In genomic region chr17:34672246-34672792, GRCm38 (mm10) we compare ENCODE assay signal across 8 mouse cellular contexts. TPM values are rescaled to one million over a fixed set of nuclear protein-coding genes. Genes with fewer than 3 reads are reported as not detected.
DNase-seq lines count a peak whose midpoint lies in the region; ATAC-seq lines count a peak whose summit lies in the region.

No protein-coding gene starts in this region.

- H3K9me3 ChIP-seq in megakaryocyte, embryonic 14.5 days, result peaks cover 22% of the 10 kb centered on the region
- H3K9me3 ChIP-seq in limb, embryonic 12.5 days, result no peaks in the 10 kb centered on the region
- H3K9me3 ChIP-seq in stomach, embryonic 16.5 days (replicated peaks; ENCODE audit: control insufficient read depth, low read length), result no peaks in the 10 kb centered on the region

- no peaks in the 10 kb centered on the region for H3K36me3 ChIP-seq in megakaryocyte, embryonic 14.5 days (replicated peaks; ENCODE audit: low read length)
- no peaks in the 10 kb centered on the region for H3K36me3 ChIP-seq in limb, embryonic 12.5 days
- H3K36me3 ChIP-seq in stomach, embryonic 16.5 days (ENCODE audit: control insufficient read depth, insufficient read depth, low read length), result no peaks in the 10 kb centered on the region

- H3K4me3 ChIP-seq in megakaryocyte, embryonic 14.5 days (replicated peaks), result peak overlapping the region; percentile 50
- peak overlapping the region; percentile 36 for H3K4me3 ChIP-seq in limb, embryonic 12.5 days (replicated peaks)
- H3K4me3 ChIP-seq in stomach, embryonic 16.5 days (replicated peaks; ENCODE audit: low read length), result peak overlapping the region; percentile 37

- peaks cover 86% of the 10 kb centered on the region for H3K27me3 ChIP-seq in megakaryocyte, embryonic 14.5 days (replicated peaks)
- H3K27me3 ChIP-seq in limb, embryonic 12.5 days, result peaks cover 90% of the 10 kb centered on the region
- peaks cover 49% of the 10 kb centered on the region for H3K27me3 ChIP-seq in stomach, embryonic 16.5 days (ENCODE audit: control insufficient read depth, insufficient read depth, low read length)

- no peak overlapping the region for H3K9ac ChIP-seq in limb, embryonic 12.5 days (replicated peaks)
- H3K9ac ChIP-seq in stomach, embryonic 16.5 days (ENCODE audit: low read length), result peak overlapping the region; percentile 55

- H3K4me1 ChIP-seq in megakaryocyte, embryonic 14.5 days, result peaks cover 19% of the 10 kb centered on the region; the same call in 1 of the 2 replicates
- peaks cover 16% of the 10 kb centered on the region for H3K4me1 ChIP-seq in limb, embryonic 12.5 days (replicated peaks)
- peaks cover 14% of the 10 kb centered on the region for H3K4me1 ChIP-seq in stomach, embryonic 16.5 days (ENCODE audit: control insufficient read depth, insufficient read depth, low read length)

- peak; percentile 21 for DNase-seq in embryo, embryonic 10.5 days (ENCODE audit: low spot score)
- DNase-seq in embryo, embryonic 10 days (ENCODE audit: low spot score), result no peak
- no peak for DNase-seq in frontal cortex, postnatal 14 days (ENCODE audit: low spot score in 2 of 2)

- WGBS in limb, embryonic 12.5 days, result 33% methylated on average over 49 of the region's 49 CpGs
- 32% methylated on average over 49 of the region's 49 CpGs for WGBS in stomach, embryonic 16.5 days

- peak overlapping the region; percentile 65 for H3K4me2 ChIP-seq in limb, embryonic 12.5 days
- peak overlapping the region; percentile 48 for H3K4me2 ChIP-seq in stomach, embryonic 16.5 days (ENCODE audit: low read depth, low read length)

- H3K27ac ChIP-seq in limb, embryonic 12.5 days, result no peak overlapping the region
- H3K27ac ChIP-seq in stomach, embryonic 16.5 days (ENCODE audit: low read length), result no peak overlapping the region

- no peak for ATAC-seq in megakaryocyte, adult 5-6 weeks (ENCODE audit: poor library complexity, severe bottlenecking)
- no peak for ATAC-seq in limb, embryonic 12.5 days (ENCODE audit: insufficient number of reproducible peaks, insufficient read depth, low FRiP score, low TSS enrichment, low read depth)
- no peak for ATAC-seq in stomach, embryonic 16.5 days (ENCODE audit: insufficient read depth, low FRiP score)
- ATAC-seq in cerebellum, adult (ENCODE audit: insufficient number of reproducible peaks, low FRiP score, low TSS enrichment), result no peak

RNA-seq across cellular contexts. Expression of gene Tnxb, which starts 2.0 kb away (rescaled TPM):
- polyA plus RNA-seq in megakaryocyte, embryonic 14.5 days (2012; ENCODE audit: insufficient read depth, low replicate concordance), result 0.03 TPM in 1 of 2 replicates, not detected in the other
- total RNA-seq in megakaryocyte, adult 5-6 weeks (2015), result 0.02 and 0.04 TPM in 2 replicates
- under 0.01 and 0.08 TPM in 2 replicates for total RNA-seq in megakaryocyte, adult 5-6 weeks (2017)
- not detected in 2 replicates for polyA plus RNA-seq in limb, embryonic 12.5 days (2016; fragmentation: Nextera tagmentation; extraction: Ambion mirVana)
- 1.3 and 1.8 TPM in 2 replicates for polyA plus RNA-seq in stomach, embryonic 16.5 days (2015; fragmentation: Nextera tagmentation; extraction: Ambion mirVana)

RNA-seq across cellular contexts. Expression of gene Atf6b, which starts 25.4 kb away (rescaled TPM):
- 192 and 427 TPM in 2 replicates for polyA plus RNA-seq in megakaryocyte, embryonic 14.5 days (2012; ENCODE audit: insufficient read depth, low replicate concordance)
- total RNA-seq in megakaryocyte, adult 5-6 weeks (2015), result 31.9 and 32.4 TPM in 2 replicates
- 25.4 and 32.2 TPM in 2 replicates for total RNA-seq in megakaryocyte, adult 5-6 weeks (2017)
- 94.8 and 103 TPM in 2 replicates for polyA plus RNA-seq in limb, embryonic 12.5 days (2016; fragmentation: Nextera tagmentation; extraction: Ambion mirVana)
- 73.5 and 78.0 TPM in 2 replicates for polyA plus RNA-seq in stomach, embryonic 16.5 days (2015; fragmentation: Nextera tagmentation; extraction: Ambion mirVana)

RNA-seq across cellular contexts. Expression of gene Fkbpl, which starts 27.8 kb away (rescaled TPM):
- 6.1 and 22.5 TPM in 2 replicates for polyA plus RNA-seq in megakaryocyte, embryonic 14.5 days (2012; ENCODE audit: insufficient read depth, low replicate concordance)
- 4.0 and 4.2 TPM in 2 replicates for total RNA-seq in megakaryocyte, adult 5-6 weeks (2015)
- total RNA-seq in megakaryocyte, adult 5-6 weeks (2017), result 40.5 and 41.6 TPM in 2 replicates
- 14.0 and 19.5 TPM in 2 replicates for polyA plus RNA-seq in limb, embryonic 12.5 days (2016; fragmentation: Nextera tagmentation; extraction: Ambion mirVana)
- 13.1 and 14.4 TPM in 2 replicates for polyA plus RNA-seq in stomach, embryonic 16.5 days (2015; fragmentation: Nextera tagmentation; extraction: Ambion mirVana)

RNA-seq across cellular contexts. Expression of gene Prrt1, which starts 43.0 kb away (rescaled TPM):
- polyA plus RNA-seq in megakaryocyte, embryonic 14.5 days (2012; ENCODE audit: insufficient read depth, low replicate concordance), result not detected in 2 replicates
- total RNA-seq in megakaryocyte, adult 5-6 weeks (2015), result 0.22 and 0.73 TPM in 2 replicates
- 0.22 TPM in 1 of 2 replicates, not detected in the other for total RNA-seq in megakaryocyte, adult 5-6 weeks (2017)
- polyA plus RNA-seq in limb, embryonic 12.5 days (2016; fragmentation: Nextera tagmentation; extraction: Ambion mirVana), result 0.20 and 0.28 TPM in 2 replicates
- 0.31 and 0.45 TPM in 2 replicates for polyA plus RNA-seq in stomach, embryonic 16.5 days (2015; fragmentation: Nextera tagmentation; extraction: Ambion mirVana)

RNA-seq across cellular contexts. Expression of gene Ppt2, which starts 44.0 kb away (rescaled TPM):
- polyA plus RNA-seq in megakaryocyte, embryonic 14.5 days (2012; ENCODE audit: insufficient read depth, low replicate concordance), result 40.9 and 74.9 TPM in 2 replicates
- total RNA-seq in megakaryocyte, adult 5-6 weeks (2015), result 37.0 and 41.4 TPM in 2 replicates
- 25.6 and 26.8 TPM in 2 replicates for total RNA-seq in megakaryocyte, adult 5-6 weeks (2017)
- 15.9 and 17.6 TPM in 2 replicates for polyA plus RNA-seq in limb, embryonic 12.5 days (2016; fragmentation: Nextera tagmentation; extraction: Ambion mirVana)
- 25.2 and 25.7 TPM in 2 replicates for polyA plus RNA-seq in stomach, embryonic 16.5 days (2015; fragmentation: Nextera tagmentation; extraction: Ambion mirVana)
